Mouse (Mus musculus) limb, embryonic 15.5 days (tissue): ENCODE measurements around the gene Nek10. TPM values are rescaled to one million over a fixed set of nuclear protein-coding genes. Genes with fewer than 3 reads are reported as not detected.
"Not testable (repeated sequence)": the region's sequence is repeated elsewhere in the genome, so short reads cannot be mapped to it uniquely, and the experiment has no call there.

Source experiments
- ATAC-seq: fragments of 200-750 bp; cut with Nextera tagmentation; 2 replicates; pipeline ENCODE4 v1.8.0; 2017; ENCODE audit warnings: low read depth, moderate TSS enrichment; ENCODE audit not compliant: insufficient number of reproducible peaks, low FRiP score, low TSS enrichment
- H3K27ac ChIP-seq: fragments of 300-500 bp; sonication (generic); 2 replicates; pipeline ENCODE4 v1.5.1; 2015; ENCODE audit warnings: moderate library complexity, mild to moderate bottlenecking, inconsistent platforms
- H3K27me3 ChIP-seq: fragments of 300-500 bp; sonication (generic); 2 replicates; pipeline ENCODE4 v1.6.1; 2015; ENCODE audit warnings: inconsistent platforms
- H3K36me3 ChIP-seq: fragments of 300-500 bp; sonication (generic); 2 replicates; pipeline ENCODE4 v1.6.1; 2015; ENCODE audit warnings: inconsistent platforms
- H3K4me1 ChIP-seq: fragments of 300-500 bp; sonication (generic); 2 replicates; pipeline ENCODE4 v1.6.1; 2015; ENCODE audit warnings: inconsistent platforms
- H3K4me2 ChIP-seq: fragments of 300-500 bp; sonication (generic); 2 replicates; pipeline ENCODE4 v1.6.1; 2015; ENCODE audit warnings: mild to moderate bottlenecking, inconsistent platforms
- H3K4me3 ChIP-seq: fragments of 300-500 bp; sonication (generic); 2 replicates; pipeline ENCODE4 v1.5.1; 2015; ENCODE audit warnings: mild to moderate bottlenecking, inconsistent platforms
- H3K9ac ChIP-seq: fragments of 300-500 bp; sonication (generic); 2 replicates; pipeline ENCODE4 v1.6.1; 2015; ENCODE audit warnings: inconsistent platforms
- H3K9me3 ChIP-seq: fragments of 300-500 bp; sonication (generic); 2 replicates; pipeline ENCODE4 v1.6.1; 2016; ENCODE audit warnings: inconsistent platforms
- WGBS: fragments of 180-500 bp; shearing (Covaris S2); methylation state at CpG from one replicate; pipeline ENCODE4 v1.1.7; 2015; 5-methylcytosine and 5-hydroxymethylcytosine counted together
- polyA plus RNA-seq: library from polyadenylated mRNA; unstranded; fragments of >200 nt; fragmentation: Nextera tagmentation; extraction: Ambion mirVana; gene quantifications from 2 replicates; pipeline ENCODE4 v1.2.1, GENCODE M21; 2015

The Nek10 gene
- polyA plus RNA-seq, 1 experiment from 2014 or later = 0.05 TPM

DNA sequence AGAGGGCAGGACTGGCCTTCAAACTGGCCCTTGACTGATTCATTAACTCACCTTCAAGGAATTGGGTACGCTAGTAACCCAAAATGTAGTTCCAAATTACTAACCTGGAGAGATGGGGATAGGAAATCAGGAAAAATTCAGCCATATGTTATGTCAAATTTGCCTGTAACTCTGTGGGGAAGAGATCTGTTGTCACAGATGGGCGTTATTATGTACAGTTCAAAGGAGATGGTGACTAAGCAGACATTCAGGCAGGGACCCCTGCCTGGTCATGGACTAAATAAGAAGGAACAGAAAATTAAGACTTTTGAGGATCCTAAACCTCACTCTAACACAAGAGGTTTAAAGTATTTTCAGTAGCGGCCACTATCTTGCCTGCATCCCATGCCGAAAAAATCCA lies 227.4 kb downstream of the Nek10 start:
- H3K4me1 ChIP-seq, H3K4me3 ChIP-seq, H3K27me3 ChIP-seq, ATAC-seq, H3K4me2 ChIP-seq, H3K36me3 ChIP-seq, H3K9me3 ChIP-seq, H3K9ac ChIP-seq, H3K27ac ChIP-seq: not testable (repeated sequence)
- 87% methylated on average over 4 of the region's 4 CpGs for WGBS

- not testable (repeated sequence) for H3K4me1 ChIP-seq, H3K4me3 ChIP-seq, H3K4me2 ChIP-seq, H3K9me3 ChIP-seq, H3K36me3 ChIP-seq, H3K27me3 ChIP-seq, ATAC-seq, H3K27ac ChIP-seq, H3K9ac ChIP-seq
- 77% methylated on average over 8 of the region's 8 CpGs for WGBS
Observed at GRCm38 (mm10) chr14:15034638-15035037, 231.4 kb downstream of the Nek10 start.

- Histone ChIP-seq H3K27ac (no peak overlapping the region), H3K9me3 (no peaks in the 10 kb centered on the region), H3K4me2 (no peak overlapping the region), H3K9ac (no peak overlapping the region), H3K36me3 (no peaks in the 10 kb centered on the region), H3K4me1 (no peaks in the 10 kb centered on the region), H3K27me3 (no peaks in the 10 kb centered on the region), H3K4me3 (no peak overlapping the region)
- WGBS = 45% methylated on average over 4 of the region's 4 CpGs
- ATAC-seq = no peak
Observed at GRCm38 (mm10) chr14:15048186-15048585, 245.0 kb downstream of the Nek10 start.

- Histone ChIP-seq H3K36me3 (no peaks in the 10 kb centered on the region), H3K27ac (no peak overlapping the region), H3K4me3 (no peak overlapping the region), H3K9ac (no peak overlapping the region), H3K4me2 (no peak overlapping the region), H3K27me3 (no peaks in the 10 kb centered on the region), H3K9me3 (no peaks in the 10 kb centered on the region), H3K4me1 (peaks cover 12% of the 10 kb centered on the region; the same call in 1 of the 2 replicates)
- 65% methylated on average over 2 of the region's 2 CpGs for WGBS
- ATAC-seq = no peak
Observed at GRCm38 (mm10) chr14:15061496-15061895, 258.3 kb downstream of the Nek10 start.

Other genes with a start within 250 kb of the Nek10 start
- 12.3 and 12.5 TPM in 2 replicates for gene Slc4a7, start 101.1 kb upstream of the Nek10 start, polyA plus RNA-seq